Comparison of ENCODE assay signal across 15 mouse cellular contexts in genomic region chr9:46423184-46423967, GRCm38 (mm10).
DNase-seq lines count a peak whose midpoint lies in the region; ATAC-seq lines count a peak whose summit lies in the region.
"Had no signal": no experiment of that assay in that cellular context is flagged by ENCODE, and none has a peak within 500 bp of the region (broad histone marks: within the 10 kb centered on the region; RNA-seq: fewer than 3 reads in every experiment).

No protein-coding gene starts in this region.

- peaks cover 4% of the 10 kb centered on the region for H3K27me3 ChIP-seq in liver, embryonic 12.5 days (replicated peaks)
- no peaks in the 10 kb centered on the region for H3K27me3 ChIP-seq in hindbrain, embryonic 16.5 days (replicated peaks; ENCODE audit: control insufficient read depth, insufficient read depth, low read length)
- H3K27me3 ChIP-seq in forebrain, embryonic 14.5 days (replicated peaks; ENCODE audit: control insufficient read depth, insufficient read depth, low read length), result no peaks in the 10 kb centered on the region
- H3K27me3 ChIP-seq: lung, embryonic 15.5 days had no signal

- WGBS in liver, embryonic 12.5 days (ENCODE audit: insufficient replicate concordance), result 48% methylated on average over 12 of the region's 12 CpGs
- WGBS in hindbrain, embryonic 16.5 days, result 69% methylated on average over 12 of the region's 12 CpGs
- 81% methylated on average over 12 of the region's 12 CpGs for WGBS in forebrain, embryonic 14.5 days

- no peak for ATAC-seq in liver, embryonic 12.5 days
- ATAC-seq in hindbrain, embryonic 16.5 days, result peak; percentile 61; the same call in 1 of the 2 replicates
- no peak for ATAC-seq in forebrain, embryonic 14.5 days
- no peak for ATAC-seq in megakaryocyte, adult 5-6 weeks (ENCODE audit: poor library complexity, severe bottlenecking)
- ATAC-seq: activated CD4-positive, CD25-positive, alpha-beta regulatory T cell, adult 4 months had no signal

- no peaks in the 10 kb centered on the region for H3K36me3 ChIP-seq in liver, embryonic 12.5 days
- H3K36me3 ChIP-seq in hindbrain, embryonic 16.5 days (ENCODE audit: control insufficient read depth, insufficient read depth, low read length), result no peaks in the 10 kb centered on the region
- no peaks in the 10 kb centered on the region for H3K36me3 ChIP-seq in forebrain, embryonic 14.5 days (ENCODE audit: control insufficient read depth, insufficient read depth, low read length)
- H3K36me3 ChIP-seq: limb, embryonic 13.5 days; lung, embryonic 15.5 days; midbrain, embryonic 12.5 days; neural tube, embryonic 12.5 days had no signal

- no peak overlapping the region for H3K4me3 ChIP-seq in liver, embryonic 12.5 days
- H3K4me3 ChIP-seq in hindbrain, embryonic 16.5 days (ENCODE audit: low read length), result no peak overlapping the region
- no peak overlapping the region for H3K4me3 ChIP-seq in forebrain, embryonic 14.5 days (ENCODE audit: low read depth, low read length)
- H3K4me3 ChIP-seq: limb, embryonic 13.5 days; lung, embryonic 15.5 days; midbrain, embryonic 12.5 days; neural tube, embryonic 12.5 days had no signal

- H3K4me1 ChIP-seq in liver, embryonic 12.5 days, result peaks cover 10% of the 10 kb centered on the region
- H3K4me1 ChIP-seq in hindbrain, embryonic 16.5 days (ENCODE audit: control insufficient read depth, insufficient read depth, low read depth, low read length), result peaks cover 2% of the 10 kb centered on the region; the same call in 1 of the 2 replicates
- no peaks in the 10 kb centered on the region for H3K4me1 ChIP-seq in forebrain, embryonic 14.5 days (ENCODE audit: control insufficient read depth, insufficient read depth, low read length)
- H3K4me1 ChIP-seq: limb, embryonic 13.5 days; lung, embryonic 15.5 days; midbrain, embryonic 12.5 days had no signal

- H3K9me3 ChIP-seq in liver, embryonic 12.5 days (replicated peaks), result no peaks in the 10 kb centered on the region
- no peaks in the 10 kb centered on the region for H3K9me3 ChIP-seq in hindbrain, embryonic 16.5 days (ENCODE audit: control insufficient read depth, low read length)
- H3K9me3 ChIP-seq in forebrain, embryonic 14.5 days (replicated peaks; ENCODE audit: control insufficient read depth, low read length), result no peaks in the 10 kb centered on the region
- H3K9me3 ChIP-seq: limb, embryonic 13.5 days; lung, embryonic 15.5 days; midbrain, embryonic 12.5 days; neural tube, embryonic 12.5 days had no signal

- no peak overlapping the region for H3K9ac ChIP-seq in liver, embryonic 12.5 days
- no peak overlapping the region for H3K9ac ChIP-seq in hindbrain, embryonic 16.5 days (ENCODE audit: low read depth, low read length)
- no peak overlapping the region for H3K9ac ChIP-seq in forebrain, embryonic 14.5 days (ENCODE audit: low read length)
- H3K9ac ChIP-seq: limb, embryonic 13.5 days; lung, embryonic 15.5 days; midbrain, embryonic 12.5 days; neural tube, embryonic 12.5 days had no signal

- DNase-seq in liver (peak; percentile 38), ES-CJ7 (ENCODE audit: low read depth, low spot score) (peak; percentile 79)
- DNase-seq in adrenal gland, postnatal 14 days, result peak; percentile 59
- no peak for DNase-seq in forebrain, embryonic 14.5 days (ENCODE audit: low spot score)
- DNase-seq in thymus, postnatal 4 days, result no peak
- DNase-seq: cerebellum, adult 11 months; kidney, postnatal 14 days had no signal

- H3K4me2 ChIP-seq in liver, embryonic 12.5 days, result no peak overlapping the region
- H3K4me2 ChIP-seq in hindbrain, embryonic 16.5 days (ENCODE audit: low read length), result no peak overlapping the region
- H3K4me2 ChIP-seq in forebrain, embryonic 14.5 days (ENCODE audit: low read length), result no peak overlapping the region
- H3K4me2 ChIP-seq: limb, embryonic 13.5 days; lung, embryonic 15.5 days; midbrain, embryonic 12.5 days; neural tube, embryonic 12.5 days had no signal

- no peak overlapping the region for H3K27ac ChIP-seq in liver, embryonic 12.5 days
- H3K27ac ChIP-seq in hindbrain, embryonic 16.5 days (ENCODE audit: low read depth, low read length), result no peak overlapping the region
- H3K27ac ChIP-seq in forebrain, embryonic 14.5 days (ENCODE audit: low read depth, low read length), result no peak overlapping the region
- H3K27ac ChIP-seq: limb, embryonic 13.5 days; lung, embryonic 15.5 days; midbrain, embryonic 12.5 days; neural tube, embryonic 12.5 days had no signal

Comparison
In these comparisons a context has a peak if more than half of its experiments do, and no peak if none do; other contexts are left out.
1. DNase-seq: peak in liver (single experiment), ES-CJ7 (single experiment) and adrenal gland, postnatal 14 days (single experiment); none in forebrain, embryonic 14.5 days (single experiment) and thymus, postnatal 4 days (single experiment).